Mouse (Mus musculus): ENCODE measurements around the gene Aplnr. TPM values are rescaled to one million over a fixed set of nuclear protein-coding genes. Genes with fewer than 3 reads are reported as not detected.

Aplnr gene
- 0.14 and 0.29 TPM in 2 replicates for total RNA-seq (2017)

DNA sequence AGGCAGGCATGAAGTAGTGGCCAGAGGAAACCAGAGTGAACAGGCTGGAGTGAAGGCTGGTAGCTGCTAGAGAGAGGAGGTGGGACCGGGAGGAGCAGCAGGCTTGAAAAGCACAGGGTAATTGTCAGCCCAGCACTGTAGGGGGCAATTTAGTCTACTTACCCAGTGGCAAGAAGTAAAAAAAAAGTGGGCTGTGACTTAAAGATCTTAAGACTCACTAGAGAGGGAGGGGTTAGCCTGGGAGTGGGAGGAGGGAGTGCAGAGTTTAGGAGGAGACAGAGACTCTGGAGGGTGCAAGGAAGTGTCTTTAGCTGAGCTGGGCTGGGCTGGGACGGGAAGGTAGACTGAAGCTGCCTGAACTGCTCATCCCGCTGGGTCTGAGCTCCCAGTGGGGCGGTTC is at the start of gene Aplnr:
Gene Aplnr (plus strand): TSS at position 137 of the 400 bp plus-strand sequence.
- ATAC-seq (replicated peaks; ENCODE audit: low read depth, poor library complexity, severe bottlenecking): 0 out of 2 replicates have a peak, but pooled peaks have one; percentile 2

DNA sequence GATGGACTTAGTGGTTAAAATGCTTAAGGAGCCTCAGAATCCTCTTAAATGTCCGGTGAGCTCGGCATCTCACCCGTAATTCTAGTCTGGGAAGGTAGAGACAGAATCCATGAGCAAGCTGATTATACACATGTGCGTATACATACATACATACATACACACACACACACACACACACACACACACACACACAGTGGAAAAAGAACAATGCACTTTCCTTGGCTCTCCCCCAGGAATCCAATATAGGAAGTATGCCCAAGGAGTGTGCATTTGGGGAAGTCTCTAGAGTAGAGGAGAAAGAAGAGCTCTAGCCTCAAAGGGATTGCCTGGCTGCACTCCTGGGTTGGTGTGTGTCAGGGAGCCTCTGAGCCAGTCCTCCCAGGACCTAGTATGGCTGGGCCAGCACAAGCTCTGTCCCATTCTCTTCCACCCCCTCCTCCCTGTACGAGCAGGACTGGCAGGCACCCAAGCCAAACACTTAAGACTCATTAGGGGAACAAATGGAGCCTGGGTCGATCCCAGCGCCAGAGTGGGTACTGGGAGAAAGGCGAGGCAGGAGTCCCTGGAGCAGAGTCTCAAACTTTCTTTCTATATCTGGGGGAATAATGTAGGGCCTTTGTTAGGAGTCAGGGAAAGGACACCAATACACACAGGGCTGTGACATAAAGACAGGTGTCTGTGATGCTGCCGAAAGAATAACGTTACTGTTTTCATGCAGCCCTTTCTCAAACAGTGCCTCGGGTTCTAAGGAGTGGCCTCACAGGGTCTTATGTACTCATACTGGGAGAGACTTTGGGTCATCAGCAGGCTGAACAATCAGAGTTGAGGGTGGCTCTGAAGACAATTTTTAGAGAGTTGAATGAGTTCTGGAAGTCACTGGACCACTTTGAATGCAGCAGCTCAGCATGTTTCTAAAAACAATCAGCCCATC is 47.0 kb upstream of the Aplnr start:
- no peak for ATAC-seq (replicated peaks; ENCODE audit: low read depth, poor library complexity, severe bottlenecking)

DNA sequence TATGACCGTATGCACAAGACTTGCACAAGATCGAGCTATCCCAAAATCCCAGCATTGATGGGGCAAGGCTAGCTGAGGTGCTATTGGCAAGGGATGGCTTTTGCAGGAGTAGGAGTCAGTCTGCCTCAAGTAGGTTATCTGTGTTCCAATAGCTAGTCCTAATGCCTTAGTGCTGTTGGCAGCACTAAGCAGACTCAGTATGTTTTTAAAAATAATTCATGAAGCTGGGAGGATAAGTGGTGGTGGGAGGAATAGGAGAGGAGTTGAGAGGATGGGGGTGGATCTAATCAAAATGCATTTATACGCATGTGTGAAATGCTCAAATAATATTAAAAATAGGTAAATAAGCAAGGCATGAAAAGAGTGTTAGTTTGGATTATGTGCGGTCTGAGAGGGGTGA is 44.7 kb upstream of the Aplnr start:
- no peak for ATAC-seq (replicated peaks; ENCODE audit: low read depth, poor library complexity, severe bottlenecking)

DNA sequence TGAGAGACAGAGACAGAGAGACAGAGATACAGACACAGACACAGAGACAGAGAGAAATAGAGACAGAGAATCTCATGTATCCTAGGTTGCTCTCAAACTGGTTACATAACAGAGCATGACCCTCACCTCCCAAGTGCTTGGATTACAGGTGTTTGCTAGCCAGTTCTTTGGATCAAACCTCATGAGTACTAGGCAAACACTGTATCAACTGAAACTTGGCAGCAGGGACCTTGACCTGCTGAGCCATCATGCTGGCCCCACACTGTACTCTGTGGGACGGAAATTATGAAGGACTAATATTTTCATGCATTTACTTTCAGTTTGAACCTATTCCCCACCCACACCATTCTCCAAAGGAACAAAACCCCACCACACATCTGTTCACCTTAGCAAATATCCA is 42.6 kb upstream of the Aplnr start:
- no peak for ATAC-seq (replicated peaks; ENCODE audit: low read depth, poor library complexity, severe bottlenecking)

DNA sequence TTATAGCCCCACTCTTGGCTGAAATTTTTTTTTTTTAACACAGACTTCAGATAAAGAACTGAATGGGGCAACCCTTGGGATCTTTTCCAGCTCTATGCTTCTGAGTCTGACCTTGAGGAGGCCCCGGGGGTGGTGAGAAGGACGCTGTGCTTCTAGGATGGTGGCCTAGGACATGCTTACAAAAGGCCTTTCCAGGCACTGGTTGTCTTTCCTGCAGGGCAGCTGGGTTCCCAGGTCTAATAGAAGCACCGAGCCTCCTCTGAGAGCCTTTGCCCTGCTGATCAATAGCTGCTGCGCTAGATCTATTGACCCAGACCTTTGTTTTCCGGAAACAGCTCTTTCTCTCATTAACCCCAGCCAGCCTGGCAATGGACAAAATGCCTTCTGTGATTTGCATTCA is 40.1 kb upstream of the Aplnr start:
- no peak for ATAC-seq (replicated peaks; ENCODE audit: low read depth, poor library complexity, severe bottlenecking)

DNA sequence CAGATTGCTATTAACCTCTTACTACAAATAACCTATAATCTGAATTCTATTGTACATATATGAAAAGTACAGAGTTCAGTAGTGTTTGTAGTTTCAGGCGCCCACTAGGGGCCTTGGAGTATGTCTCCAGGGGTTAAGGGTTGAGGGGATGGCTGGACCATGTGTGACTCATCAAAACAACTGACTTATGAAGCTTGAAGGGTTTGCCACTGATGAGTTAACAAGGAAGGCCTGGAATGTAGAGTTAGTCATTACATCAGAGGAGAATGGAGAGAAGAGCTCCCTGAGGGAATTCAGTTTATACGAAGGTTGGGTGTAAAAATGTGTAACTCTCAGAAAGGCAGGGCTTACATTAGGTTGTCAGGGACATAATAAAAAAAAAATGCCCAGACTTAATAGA is 38.0 kb upstream of the Aplnr start:
- no peak for ATAC-seq (replicated peaks; ENCODE audit: low read depth, poor library complexity, severe bottlenecking)

DNA sequence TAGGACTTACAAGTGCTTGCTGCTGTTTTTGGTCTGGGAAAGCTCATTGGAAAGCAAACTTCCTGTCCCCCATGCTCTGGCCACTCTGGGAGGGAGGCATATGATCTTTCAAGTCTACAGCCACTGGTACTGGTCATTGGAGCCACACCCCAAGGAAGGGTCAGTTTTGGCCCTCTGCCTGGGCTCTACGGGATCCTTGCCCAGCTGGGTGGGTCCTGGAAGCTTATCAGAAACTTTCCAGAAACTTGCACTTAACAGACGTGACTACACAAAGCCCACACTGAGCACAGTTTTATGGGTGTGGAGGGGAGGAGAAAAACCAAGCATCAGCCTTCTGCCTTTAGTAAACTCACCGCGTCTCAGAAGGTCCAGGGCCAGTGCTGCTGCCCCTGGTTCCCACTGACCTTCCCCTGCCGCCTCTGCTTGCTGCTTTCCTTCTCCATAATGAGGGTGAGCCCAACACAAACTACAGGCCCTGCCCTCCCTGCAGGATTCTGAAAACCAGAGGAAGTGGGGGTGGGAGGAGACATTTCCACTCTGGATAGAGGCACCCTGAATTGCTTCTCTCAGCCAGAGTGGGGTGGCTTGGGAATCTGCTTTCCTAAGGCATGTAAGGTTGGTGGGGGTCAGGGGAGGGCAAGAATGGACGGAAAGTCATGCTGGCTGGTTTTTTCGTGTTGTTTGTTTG is 37.1 kb upstream of the Aplnr start:
- no peak for ATAC-seq (replicated peaks; ENCODE audit: low read depth, poor library complexity, severe bottlenecking)

DNA sequence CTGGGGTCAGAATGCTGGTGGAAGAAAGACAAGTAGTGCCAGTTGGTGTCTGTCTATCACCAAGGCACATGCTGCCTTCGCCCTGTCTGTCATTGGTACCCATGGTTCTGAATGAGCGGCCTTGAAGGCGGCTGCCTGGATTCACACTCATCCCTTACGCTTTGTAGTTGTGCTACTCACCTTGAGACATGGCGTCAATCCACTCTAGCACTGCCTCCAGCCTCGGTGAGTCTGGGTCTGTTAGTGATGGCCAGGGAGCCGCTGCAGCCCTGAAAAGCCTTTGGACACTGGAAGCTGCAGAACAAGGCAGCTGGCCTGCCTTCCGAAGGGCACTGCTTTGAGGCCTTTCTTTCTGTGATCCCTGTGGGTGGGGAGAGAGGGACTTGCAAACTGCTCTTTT is 32.8 kb upstream of the Aplnr start:
- no peak for ATAC-seq (replicated peaks; ENCODE audit: low read depth, poor library complexity, severe bottlenecking)

DNA sequence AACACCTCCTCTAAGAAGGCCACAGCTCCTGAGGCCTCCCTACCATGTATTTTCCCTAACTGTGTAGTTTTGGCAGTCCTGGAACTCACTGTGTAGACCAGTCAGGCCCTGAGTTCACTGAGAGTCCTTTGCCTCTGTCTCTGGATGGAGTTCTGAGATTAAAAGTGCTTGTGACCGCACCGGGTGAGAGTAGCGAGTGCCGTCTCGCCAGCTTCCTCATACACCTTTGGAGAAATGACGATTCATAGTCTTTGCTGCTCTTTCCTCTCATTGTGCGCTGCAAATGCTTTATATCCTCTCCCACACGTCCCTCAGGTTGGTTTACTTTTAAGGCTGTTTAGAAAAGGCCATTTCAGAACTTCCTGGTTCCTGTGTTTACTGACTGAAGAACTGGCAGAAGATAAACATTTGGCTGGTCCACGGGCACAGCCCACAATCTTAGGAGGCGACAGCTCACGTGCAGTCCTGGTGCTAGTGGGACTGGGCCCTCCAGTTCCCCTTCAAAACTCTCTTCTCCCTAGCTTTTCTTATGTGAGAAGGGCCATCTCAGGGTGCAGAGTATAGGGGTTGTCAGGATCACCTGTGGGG is 30.5 kb upstream of the Aplnr start:
- peak; percentile 68 for ATAC-seq (replicated peaks; ENCODE audit: low read depth, poor library complexity, severe bottlenecking)

DNA sequence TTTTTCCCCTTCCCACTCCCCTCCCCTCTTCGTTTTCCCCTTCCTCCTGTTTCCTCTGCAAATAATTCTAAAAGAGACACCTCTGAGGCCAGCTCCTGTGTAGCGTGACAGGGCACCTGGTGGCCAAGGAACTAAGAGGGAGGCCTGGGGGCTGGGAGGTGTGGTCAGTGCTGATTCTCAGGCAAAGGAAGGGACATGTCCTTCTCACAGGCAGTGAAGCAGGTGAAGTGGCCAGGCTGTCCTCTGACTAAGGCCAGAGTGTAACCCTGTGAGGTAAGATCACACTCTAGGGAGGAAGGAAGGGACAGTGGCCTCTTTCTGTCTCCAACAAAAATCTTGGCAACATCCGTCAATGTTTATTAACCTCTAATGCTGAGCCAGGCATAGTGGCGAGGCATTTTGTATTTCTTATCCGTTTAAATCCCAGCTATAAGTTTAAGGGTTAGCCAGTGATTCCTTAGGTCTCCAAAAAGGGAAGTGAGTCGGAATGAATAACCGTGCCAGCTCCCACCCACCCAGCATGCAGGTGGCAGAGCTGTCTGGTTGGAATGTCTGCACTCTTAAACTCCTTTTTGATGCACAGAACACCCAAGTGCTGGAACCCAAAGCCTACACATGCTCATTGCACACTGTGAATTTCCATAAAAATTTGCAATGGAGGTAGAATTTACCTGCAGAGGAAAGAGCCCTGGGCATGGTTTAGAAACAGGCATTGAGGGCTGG is 29.8 kb upstream of the Aplnr start:
- no peak for ATAC-seq (replicated peaks; ENCODE audit: low read depth, poor library complexity, severe bottlenecking)

DNA sequence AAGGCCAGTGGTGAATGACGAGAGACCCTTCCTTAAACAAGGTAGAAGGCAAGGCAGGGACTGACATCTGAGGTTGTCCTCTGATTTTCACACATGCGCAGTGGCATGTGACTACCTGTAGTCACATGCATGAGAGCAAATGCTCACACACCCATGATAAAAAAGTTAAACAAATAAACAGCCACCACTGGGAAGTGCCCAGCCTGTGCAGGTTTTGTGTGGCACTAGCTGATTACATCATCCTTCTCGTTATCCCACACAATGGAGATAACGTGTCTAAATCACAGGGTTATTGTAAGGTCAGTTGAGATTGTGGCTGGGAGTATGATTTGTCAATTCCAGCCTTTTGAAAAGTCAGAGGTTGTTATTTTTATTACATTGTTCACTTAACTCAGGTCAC is 29.1 kb upstream of the Aplnr start:
- no peak for ATAC-seq (replicated peaks; ENCODE audit: low read depth, poor library complexity, severe bottlenecking)

DNA sequence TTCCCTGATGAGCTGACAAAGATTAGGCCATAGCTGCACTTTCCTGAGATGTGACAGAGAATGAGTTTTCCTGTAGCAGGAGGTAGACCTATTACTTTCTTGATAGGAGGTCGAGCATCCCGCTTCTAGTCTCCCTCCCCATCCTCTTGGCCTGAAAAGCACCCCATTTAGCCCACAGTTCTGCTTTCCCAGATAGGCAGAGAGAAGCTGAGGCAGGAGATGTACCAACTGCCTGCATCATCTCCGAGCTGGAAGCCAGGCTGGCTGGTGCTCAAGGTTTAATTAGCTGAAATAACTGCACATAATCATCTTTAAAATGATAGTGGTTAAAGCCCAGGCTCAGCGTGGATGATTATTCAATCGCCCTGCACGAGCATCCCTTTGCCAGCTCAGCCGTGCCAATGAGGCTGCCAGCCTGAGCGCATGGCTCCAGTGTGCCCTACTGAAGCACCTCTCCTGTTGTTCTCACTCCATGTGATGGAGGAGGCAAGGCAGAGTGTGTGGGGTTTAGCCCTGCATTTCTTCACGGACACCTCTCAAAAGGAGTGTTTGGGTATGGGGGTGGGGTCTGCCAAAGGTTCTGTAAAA is 25.6 kb upstream of the Aplnr start:
- no peak for ATAC-seq (replicated peaks; ENCODE audit: low read depth, poor library complexity, severe bottlenecking)

DNA sequence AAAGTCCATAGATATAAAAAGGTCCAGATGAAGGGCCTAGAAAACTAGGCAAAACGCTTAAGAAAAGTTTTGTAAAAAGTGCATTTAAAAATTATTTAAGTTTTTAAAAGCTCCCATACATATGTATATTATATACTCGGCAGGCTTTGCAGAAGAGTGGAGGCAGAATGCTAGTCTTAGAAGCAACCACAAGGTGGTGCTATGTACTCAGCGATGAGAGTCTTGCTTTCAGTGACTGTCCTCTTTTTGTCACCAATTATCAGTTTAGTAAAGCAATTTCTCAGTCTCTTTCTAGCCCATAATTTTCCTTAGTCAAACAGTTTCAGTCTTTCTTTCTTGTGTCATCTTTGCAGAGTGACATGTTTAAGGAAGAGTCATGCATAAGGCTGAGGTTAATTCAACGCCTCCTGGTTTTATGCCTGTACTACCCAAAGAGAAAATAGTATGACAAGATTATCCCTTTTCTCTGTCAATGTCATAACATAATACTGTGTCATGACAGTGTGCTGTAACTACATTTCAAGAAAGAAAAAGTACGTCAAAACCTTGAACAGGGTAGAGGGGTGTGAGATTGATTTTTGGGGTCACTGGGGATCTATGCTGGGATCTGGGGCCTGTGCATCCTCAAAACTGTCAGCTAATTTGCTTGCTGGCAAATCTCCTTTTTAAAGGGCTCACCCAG is 12.7 kb upstream of the Aplnr start:
- peak; percentile 94 for ATAC-seq (replicated peaks; ENCODE audit: low read depth, poor library complexity, severe bottlenecking)

DNA sequence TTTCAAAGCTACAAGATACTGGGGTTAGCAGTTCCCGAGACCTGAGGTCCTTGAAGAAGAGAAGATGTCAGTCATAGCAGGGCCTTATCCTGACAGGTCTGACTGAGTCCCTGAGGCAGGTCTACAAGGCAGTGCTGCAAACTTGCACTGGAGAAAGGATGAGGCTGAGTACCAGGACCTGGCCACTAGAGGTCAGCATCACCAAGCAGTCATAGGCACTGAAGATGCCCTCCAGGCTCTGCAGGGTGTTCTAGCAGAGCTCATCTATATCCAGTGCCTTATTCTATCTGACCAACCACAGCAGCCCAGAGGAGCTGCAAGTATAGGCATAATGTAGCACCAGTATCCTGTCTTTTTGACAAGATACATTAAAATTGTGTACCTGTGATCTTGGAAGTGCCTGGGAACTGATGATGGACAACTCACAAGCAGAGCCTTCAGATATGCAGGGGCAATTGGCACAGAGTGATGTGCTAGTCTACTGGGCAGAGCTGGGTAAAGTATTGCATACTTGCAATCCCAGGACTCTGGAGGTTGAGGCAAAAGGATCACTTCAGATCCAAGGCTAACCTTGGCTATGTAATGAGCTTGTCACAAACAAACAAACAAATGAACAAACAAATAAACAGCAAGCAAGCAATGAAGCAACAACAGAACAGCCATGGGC is 12.0 kb upstream of the Aplnr start:
- ATAC-seq (replicated peaks; ENCODE audit: low read depth, poor library complexity, severe bottlenecking): peak; percentile 97

DNA sequence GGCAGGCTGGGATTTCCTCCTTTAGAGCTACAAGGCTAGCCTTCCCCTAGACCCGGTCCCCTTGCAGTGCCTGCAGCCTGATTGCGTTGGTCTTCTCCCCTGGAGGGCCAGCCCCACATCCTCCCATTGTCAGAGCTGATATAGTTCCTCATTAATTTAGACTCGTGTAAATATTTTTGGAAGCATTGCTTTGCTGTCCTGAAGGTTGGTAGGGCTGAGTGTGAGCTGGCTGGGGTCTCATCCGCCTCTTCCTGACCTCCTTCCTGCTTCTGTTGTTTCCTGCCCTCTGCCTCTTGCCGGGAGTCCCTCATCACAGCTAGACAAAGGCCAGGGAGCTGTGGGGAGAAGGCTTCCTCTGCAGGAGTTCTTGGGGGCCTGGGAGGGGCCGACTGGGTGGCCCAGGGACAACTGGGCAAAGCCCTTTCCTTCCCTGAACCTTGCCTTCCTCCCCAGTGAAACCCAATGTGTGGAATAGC is 6.5 kb upstream of the Aplnr start:
- ATAC-seq (replicated peaks; ENCODE audit: low read depth, poor library complexity, severe bottlenecking): peak; percentile 38; the same call in 1 of the 2 replicates

DNA sequence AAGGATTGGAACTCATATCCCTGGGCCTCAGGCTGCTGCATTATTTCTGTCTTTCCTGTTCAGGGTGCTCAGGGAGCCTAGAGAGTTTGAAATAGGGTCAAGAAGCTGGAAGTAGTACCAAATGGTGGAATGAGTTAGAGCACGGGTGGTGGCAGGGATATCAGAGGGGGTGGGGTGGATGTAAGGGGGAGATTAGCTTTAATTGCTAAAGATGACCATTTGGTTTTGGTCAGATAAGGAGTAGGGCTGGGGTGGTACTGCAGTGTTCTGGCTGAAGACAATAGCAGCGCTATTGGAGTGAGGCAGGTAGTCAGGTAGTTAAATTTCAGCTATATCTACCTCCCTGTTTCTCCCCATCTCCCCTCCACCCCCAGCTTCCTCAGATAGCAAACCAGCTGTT is 4.8 kb upstream of the Aplnr start:
- ATAC-seq (replicated peaks; ENCODE audit: low read depth, poor library complexity, severe bottlenecking): peak; percentile 31

DNA sequence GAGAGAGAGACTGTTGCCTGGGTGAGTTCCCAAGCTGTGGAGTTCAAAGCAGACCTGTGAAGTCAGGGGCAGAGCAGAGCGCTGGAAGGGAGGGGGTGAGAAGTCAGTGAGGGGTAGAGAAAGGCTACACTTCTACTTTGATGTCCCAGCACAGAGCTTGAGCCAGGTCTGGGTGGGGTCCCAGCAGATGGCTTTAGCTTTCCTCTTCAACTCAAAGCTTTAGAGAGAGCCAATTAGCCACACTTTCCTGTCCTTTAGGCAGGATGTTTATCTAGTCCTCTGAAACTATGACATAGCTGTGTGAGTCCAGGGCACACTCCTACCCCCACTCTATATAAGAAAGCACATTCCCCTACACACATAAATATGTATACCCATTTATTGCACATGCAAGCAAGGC is 4.3 kb upstream of the Aplnr start:
- no peak for ATAC-seq (replicated peaks; ENCODE audit: low read depth, poor library complexity, severe bottlenecking)

DNA sequence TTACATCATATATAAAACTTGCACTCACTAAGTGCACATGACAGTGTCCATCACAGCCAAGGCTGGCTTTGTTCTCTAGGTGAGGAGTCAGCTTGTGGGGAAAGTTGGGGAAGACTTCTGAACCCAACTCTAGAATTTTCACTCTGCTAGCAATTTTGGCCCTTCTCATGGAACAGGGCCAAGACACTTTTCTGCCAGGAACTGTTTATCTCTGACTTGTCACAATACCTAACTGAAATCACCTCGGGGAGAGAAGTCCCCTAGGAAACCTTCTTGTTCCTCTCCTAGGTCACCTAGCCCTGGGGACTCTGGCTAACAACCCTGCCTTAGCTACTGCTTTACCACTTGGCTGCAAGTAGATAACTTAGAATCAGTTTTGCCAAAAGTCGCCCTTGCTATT is 3.8 kb upstream of the Aplnr start:
- ATAC-seq (replicated peaks; ENCODE audit: low read depth, poor library complexity, severe bottlenecking): no peak

DNA sequence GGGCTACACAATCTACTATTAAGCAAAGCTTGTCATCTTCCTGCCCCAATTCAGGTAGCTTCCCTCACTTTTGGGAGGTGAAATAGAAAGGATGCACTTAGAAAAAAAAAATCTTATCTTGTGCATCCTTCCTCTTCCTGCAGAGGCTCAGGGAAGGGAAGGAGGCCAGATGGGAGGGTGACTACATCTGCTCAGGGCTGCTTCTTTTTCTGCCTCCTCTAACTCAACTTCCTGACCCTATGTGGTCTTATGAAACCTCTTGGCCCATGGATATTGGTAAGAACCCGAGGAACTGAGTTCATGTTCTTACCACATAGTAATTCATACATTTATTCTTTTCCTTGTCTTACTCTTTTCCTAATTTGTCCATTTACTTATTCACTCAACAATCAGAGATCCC is 926 bp upstream of the Aplnr start:
- ATAC-seq (replicated peaks; ENCODE audit: low read depth, poor library complexity, severe bottlenecking): peak; percentile 45; the same call in 1 of the 2 replicates

All from common myeloid progenitor, adult 5-6 weeks (primary cell).